Mouse (Mus musculus): ENCODE data around the gene Cisd1. TPM values are rescaled to one million over a fixed set of nuclear protein-coding genes. Genes with fewer than 3 reads are reported as not detected.

Gene Cisd1
- polyA plus RNA-seq (2012; rRNA removed), result 39.4 and 56.7 TPM in 2 replicates

GRCm38 (mm10) chr10:71344579-71345143 lies at the start of gene Cisd1:
TSS of gene Cisd1 (minus strand) at chr10:71344954.

GRCm38 (mm10) chr10:71347509-71347949 lies 2.8 kb upstream of the Cisd1 start, which contains the start of gene Ipmk:
TSS of gene Ipmk (plus strand) at chr10:71347763.

GRCm38 (mm10) chr10:71285126-71285580 lies 59.6 kb downstream of the Cisd1 start, which contains the start of gene Ube2d1:
TSS of gene Ube2d1 (minus strand) at chr10:71285262.

Other genes starting within 250 kb of the Cisd1 start
- gene Bicc1, start 185.3 kb downstream of the Cisd1 start, polyA plus RNA-seq (2012; rRNA removed), result 28.7 and 37.5 TPM in 2 replicates
- 5.5 and 7.2 TPM in 2 replicates for gene Tfam, start 106.7 kb downstream of the Cisd1 start, polyA plus RNA-seq (2012; rRNA removed)
- gene Ube2d1, start 59.7 kb downstream of the Cisd1 start, polyA plus RNA-seq (2012; rRNA removed), result 41.2 and 41.3 TPM in 2 replicates
- 9.3 and 9.7 TPM in 2 replicates for gene Ipmk, start 2.8 kb upstream of the Cisd1 start, polyA plus RNA-seq (2012; rRNA removed)

Measured in ovary, adult 2 months (tissue).